Comparison of ENCODE assay signal across 12 mouse cellular contexts in genomic region chr6:88558076-88558475, GRCm38 (mm10). TPM values are rescaled to one million over a fixed set of nuclear protein-coding genes. Genes with fewer than 3 reads are reported as not detected.
DNase-seq lines count a peak whose midpoint lies in the region; ATAC-seq and TF ChIP-seq lines count a peak whose summit lies in the region.
"Had no signal": no experiment of that assay in that cellular context is flagged by ENCODE, and none has a peak within 500 bp of the region (broad histone marks: within the 10 kb centered on the region; RNA-seq: fewer than 3 reads in every experiment).

No protein-coding gene starts in this region.

- no peaks in the 10 kb centered on the region for H3K9me3 ChIP-seq in liver, embryonic 12.5 days (replicated peaks)
- H3K9me3 ChIP-seq: embryonic facial prominence, embryonic 12.5 days; neural tube, embryonic 12.5 days; stomach, embryonic 15.5 days had no signal

- peak; percentile 26; the same call in 1 of the 2 replicates for TF ChIP-seq CTCF in liver, adult 2 months (IDR thresholded peaks at IDR 0.05; ENCODE audit: low read depth, low read length)

- H3K4me3 ChIP-seq in liver, adult 2 months (ENCODE audit: insufficient read depth, low read depth, low read length), result no peak overlapping the region
- H3K4me3 ChIP-seq in liver, embryonic 12.5 days, result no peak overlapping the region
- H3K4me3 ChIP-seq: embryonic facial prominence, embryonic 12.5 days; neural tube, embryonic 12.5 days; stomach, embryonic 15.5 days had no signal

- no peaks in the 10 kb centered on the region for H3K4me1 ChIP-seq in liver, adult 2 months (ENCODE audit: control insufficient read depth, insufficient read depth, low read length)
- no peaks in the 10 kb centered on the region for H3K4me1 ChIP-seq in liver, embryonic 12.5 days
- H3K4me1 ChIP-seq: embryonic facial prominence, embryonic 12.5 days; neural tube, embryonic 12.5 days; stomach, embryonic 15.5 days had no signal

- no peak overlapping the region for H3K4me2 ChIP-seq in liver, embryonic 12.5 days
- H3K4me2 ChIP-seq: embryonic facial prominence, embryonic 12.5 days; neural tube, embryonic 12.5 days; stomach, embryonic 15.5 days had no signal

- H3K9ac ChIP-seq in liver, adult 2 months (ENCODE audit: low read depth, low read length), result no peak overlapping the region
- H3K9ac ChIP-seq in liver, embryonic 12.5 days, result no peak overlapping the region
- H3K9ac ChIP-seq: embryonic facial prominence, embryonic 12.5 days; neural tube, embryonic 12.5 days; stomach, embryonic 15.5 days had no signal

- no peak overlapping the region for H3K27ac ChIP-seq in liver, adult 2 months (replicated peaks; ENCODE audit: insufficient read depth, low read depth, low read length)
- H3K27ac ChIP-seq in liver, embryonic 12.5 days, result no peak overlapping the region
- H3K27ac ChIP-seq: embryonic facial prominence, embryonic 12.5 days; macrophage; neural tube, embryonic 12.5 days; stomach, embryonic 15.5 days had no signal

- H3K27me3 ChIP-seq in liver, adult 2 months (ENCODE audit: control insufficient read depth, insufficient read depth, low read length), result no peaks in the 10 kb centered on the region
- peaks cover 33% of the 10 kb centered on the region; the same call in 1 of the 2 replicates for H3K27me3 ChIP-seq in liver, embryonic 12.5 days (replicated peaks)
- H3K27me3 ChIP-seq: neural tube, embryonic 12.5 days; stomach, embryonic 15.5 days had no signal

- 69% methylated on average over 1 of the region's 1 CpGs for WGBS in liver, adult 2 months
- WGBS in liver, embryonic 12.5 days (ENCODE audit: insufficient replicate concordance), result 67% methylated on average over 1 of the region's 1 CpGs

- ATAC-seq in liver, embryonic 12.5 days, result no peak

- H3K36me3 ChIP-seq in liver, adult 2 months (ENCODE audit: control insufficient read depth, insufficient read depth, low read length), result no peaks in the 10 kb centered on the region
- no peaks in the 10 kb centered on the region for H3K36me3 ChIP-seq in liver, embryonic 12.5 days
- H3K36me3 ChIP-seq: embryonic facial prominence, embryonic 12.5 days; neural tube, embryonic 12.5 days; stomach, embryonic 15.5 days had no signal

- H3K79me2 ChIP-seq in liver, adult 2 months (ENCODE audit: control insufficient read depth, insufficient read depth, low read length), result no peaks in the 10 kb centered on the region

- TF ChIP-seq POLR2A in liver, adult 2 months (IDR thresholded peaks at IDR 0.05; ENCODE audit: extremely low read depth, insufficient read depth, low read length), result no peak

- DNase-seq in adrenal gland, adult 2 months, result peak; percentile 43
- DNase-seq in adrenal gland, adult 18-20 months (ENCODE audit: low spot score in 2 of 2), result no peak
- DNase-seq in liver, adult 2 months (ENCODE audit: extremely low read depth, low read depth, low spot score), result no peak
- DNase-seq in cerebellum, adult 9-11 months, result peak; percentile 90
- peak; percentile 46 for DNase-seq in retina, embryonic 14.5 days (ENCODE audit: low spot score)
- no peak for DNase-seq in yolk sac, embryonic 10.5 days (ENCODE audit: low spot score)
- DNase-seq in ovary, postnatal 36 days (ENCODE audit: low spot score), result no peak

RNA-seq across cellular contexts. Expression of gene Sec61a1, which starts 39.4 kb away (rescaled TPM):
- 100 to 1,000 TPM; 162 to 201 TPM for total RNA-seq in adrenal gland, adult 2 months (2021)
- polyA plus RNA-seq in adrenal gland, adult 2 months (2012; rRNA removed), result 226 and 328 TPM in 2 replicates
- 100 to 1,000 TPM; 168 to 207 TPM for total RNA-seq in adrenal gland, adult 18-20 months (2021)
- 145 and 183 TPM in 2 replicates for total RNA-seq in liver, adult 2 months (2014; rRNA removed)
- polyA plus RNA-seq in liver, adult 2 months (2012; rRNA removed), result 255 and 340 TPM in 2 replicates
- polyA plus RNA-seq in liver, embryonic 12.5 days (2016; fragmentation: Nextera tagmentation; extraction: Ambion mirVana), result 154 and 156 TPM in 2 replicates

Comparison
In these comparisons a context has a peak if more than half of its experiments do, and no peak if none do; other contexts are left out.
1. DNase-seq: peak in adrenal gland, adult 2 months (single experiment), cerebellum, adult 9-11 months (single experiment) and retina, embryonic 14.5 days (single experiment); none in adrenal gland, adult 18-20 months (0 of 2), liver, adult 2 months (single experiment), yolk sac, embryonic 10.5 days (single experiment) and ovary, postnatal 36 days (single experiment).